Mouse (Mus musculus) hindbrain, embryonic 11.5 days (tissue): ENCODE measurements around the gene Snta1. TPM values are rescaled to one million over a fixed set of nuclear protein-coding genes. Genes with fewer than 3 reads are reported as not detected.

Experiments
- ATAC-seq: fragments of 200-750 bp; cut with Nextera tagmentation; 2 replicates; pipeline ENCODE4 v1.8.0; 2017; ENCODE audit warnings: mild to moderate bottlenecking, moderate TSS enrichment, moderate library complexity; ENCODE audit not compliant: low FRiP score
- DNase-seq: peaks from one replicate; pipeline ENCODE4 v3.0.0-alpha.2; 2015; ENCODE audit warnings: low spot score
- H3K27ac ChIP-seq: fragments of 300-500 bp; sonication (generic); 2 replicates; pipeline ENCODE4 v1.5.1; 2014; ENCODE audit warnings: mild to moderate bottlenecking, low read depth, low read length
- H3K27me3 ChIP-seq: fragments of 300-500 bp; sonication (generic); 2 replicates; pipeline ENCODE4 v1.6.1; 2014; ENCODE audit warnings: mild to moderate bottlenecking, low read length, moderate library complexity, mixed read lengths; ENCODE audit not compliant: control insufficient read depth, insufficient read depth
- H3K36me3 ChIP-seq: fragments of 300-500 bp; sonication (generic); 2 replicates; pipeline ENCODE4 v1.6.1; 2014; ENCODE audit warnings: mild to moderate bottlenecking, low read length, moderate library complexity, mixed read lengths; ENCODE audit not compliant: control insufficient read depth, insufficient read depth
- H3K4me1 ChIP-seq: fragments of 300-500 bp; sonication (generic); replicated peaks from 2 replicates; pipeline ENCODE4 v1.6.1; 2014; ENCODE audit warnings: low read length, mixed read lengths; ENCODE audit not compliant: control insufficient read depth, insufficient read depth
- H3K4me2 ChIP-seq: fragments of 300-500 bp; sonication (generic); replicated peaks from 2 replicates; pipeline ENCODE4 v1.6.1; 2014; ENCODE audit warnings: mild to moderate bottlenecking, low read depth, low read length
- H3K4me3 ChIP-seq: fragments of 300-500 bp; sonication (generic); 2 replicates; pipeline ENCODE4 v1.5.1; 2014; ENCODE audit warnings: low read depth, low read length
- H3K9ac ChIP-seq: fragments of 300-500 bp; sonication (generic); 2 replicates; pipeline ENCODE4 v1.6.1; 2014; ENCODE audit warnings: low read depth, low read length
- H3K9me3 ChIP-seq: fragments of 300-500 bp; sonication (generic); 2 replicates; pipeline ENCODE4 v1.6.1; 2016; ENCODE audit warnings: low read length; ENCODE audit not compliant: control insufficient read depth
- WGBS: fragments of 180-500 bp; shearing (Covaris S2); extraction: QIAGEN DNeasy Blood & Tissue Kit; methylation state at CpG from one replicate; pipeline ENCODE4 v1.1.7; 2014; 5-methylcytosine and 5-hydroxymethylcytosine counted together
- polyA plus RNA-seq: library from polyadenylated mRNA; unstranded; fragments of >200 nt; fragmentation: Nextera tagmentation; extraction: Ambion mirVana; gene quantifications from 2 replicates; pipeline ENCODE4 v1.2.1, GENCODE M21; 2014

Gene Snta1
- polyA plus RNA-seq, 1 experiment from 2014 or later, result 2.1 TPM

GRCm38 (mm10) chr2:154398267-154398666, 9.6 kb downstream of the Snta1 start:
- no peak for ATAC-seq
- H3K9ac ChIP-seq, result no peak overlapping the region
- no peak overlapping the region for H3K4me3 ChIP-seq
- DNase-seq, result no peak
- H3K9me3 ChIP-seq, result no peaks in the 10 kb centered on the region
- H3K4me1 ChIP-seq, result no peaks in the 10 kb centered on the region
- H3K36me3 ChIP-seq, result no peaks in the 10 kb centered on the region
- no peak overlapping the region for H3K27ac ChIP-seq
- 86% methylated on average over 7 of the region's 7 CpGs for WGBS
- no peaks in the 10 kb centered on the region for H3K27me3 ChIP-seq
- H3K4me2 ChIP-seq, result no peak overlapping the region

DNA sequence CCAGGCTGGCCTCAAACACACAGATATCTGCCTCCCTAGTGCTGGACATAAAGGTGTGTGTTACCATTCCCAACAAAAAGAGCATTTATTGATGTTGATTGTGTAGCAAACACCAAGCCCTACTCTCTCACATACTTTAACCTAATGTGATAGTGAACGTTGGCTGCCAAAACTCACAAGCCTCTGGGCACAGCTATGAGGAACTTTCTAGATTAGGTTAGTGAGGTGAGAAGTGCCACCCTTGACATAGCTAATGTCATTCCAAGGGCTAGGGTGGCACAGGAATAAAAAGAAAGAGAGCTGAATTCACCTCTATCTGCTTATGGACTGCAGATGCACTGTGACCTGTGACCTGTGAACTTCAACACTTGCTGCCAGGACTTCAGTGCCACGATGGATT, 11.4 kb downstream of the Snta1 start:
- WGBS, result 91% methylated on average over 2 of the region's 2 CpGs
- Histone ChIP-seq H3K36me3 (no peaks in the 10 kb centered on the region), H3K4me2 (no peak overlapping the region), H3K9me3 (no peaks in the 10 kb centered on the region), H3K27me3 (no peaks in the 10 kb centered on the region), H3K4me3 (no peak overlapping the region), H3K9ac (no peak overlapping the region), H3K27ac (no peak overlapping the region), H3K4me1 (no peaks in the 10 kb centered on the region)
- DNase-seq (no peak), ATAC-seq (no peak)

DNA sequence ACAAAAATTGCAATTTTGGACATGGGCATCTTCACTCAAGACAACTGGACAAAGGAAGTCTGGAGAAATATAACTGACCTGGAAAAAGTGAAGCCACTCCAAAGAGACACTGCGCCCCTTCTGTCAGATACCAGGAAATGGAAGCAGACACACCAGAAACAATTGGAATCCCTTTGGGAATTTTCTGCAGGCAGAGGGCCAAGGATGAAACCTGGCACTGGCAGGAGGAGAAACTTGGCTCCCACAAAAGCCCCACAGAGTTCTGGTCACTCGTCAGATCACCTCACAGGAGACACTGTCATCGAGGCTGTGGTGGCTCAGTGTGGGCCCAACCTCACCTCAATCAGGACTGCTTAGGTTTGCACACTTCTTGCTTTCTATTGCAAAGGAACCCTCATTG, 13.3 kb downstream of the Snta1 start:
- H3K9ac ChIP-seq, result no peak overlapping the region
- H3K27me3 ChIP-seq, result no peaks in the 10 kb centered on the region
- H3K36me3 ChIP-seq, result no peaks in the 10 kb centered on the region
- no peak overlapping the region for H3K4me2 ChIP-seq
- H3K4me3 ChIP-seq, result no peak overlapping the region
- no peak for DNase-seq
- H3K4me1 ChIP-seq, result no peaks in the 10 kb centered on the region
- no peak overlapping the region for H3K27ac ChIP-seq
- WGBS, result 88% methylated on average over 3 of the region's 3 CpGs
- no peaks in the 10 kb centered on the region for H3K9me3 ChIP-seq
- ATAC-seq, result no peak

GRCm38 (mm10) chr2:154390180-154390964, 17.5 kb downstream of the Snta1 start:
- no peak overlapping the region for H3K4me3 ChIP-seq
- no peak overlapping the region for H3K9ac ChIP-seq
- H3K9me3 ChIP-seq, result no peaks in the 10 kb centered on the region
- no peaks in the 10 kb centered on the region for H3K4me1 ChIP-seq
- no peaks in the 10 kb centered on the region for H3K27me3 ChIP-seq
- WGBS, result 86% methylated on average over 11 of the region's 11 CpGs
- H3K27ac ChIP-seq, result no peak overlapping the region
- H3K36me3 ChIP-seq, result no peaks in the 10 kb centered on the region
- no peak overlapping the region for H3K4me2 ChIP-seq
- DNase-seq (no peak), ATAC-seq (no peak)

DNA sequence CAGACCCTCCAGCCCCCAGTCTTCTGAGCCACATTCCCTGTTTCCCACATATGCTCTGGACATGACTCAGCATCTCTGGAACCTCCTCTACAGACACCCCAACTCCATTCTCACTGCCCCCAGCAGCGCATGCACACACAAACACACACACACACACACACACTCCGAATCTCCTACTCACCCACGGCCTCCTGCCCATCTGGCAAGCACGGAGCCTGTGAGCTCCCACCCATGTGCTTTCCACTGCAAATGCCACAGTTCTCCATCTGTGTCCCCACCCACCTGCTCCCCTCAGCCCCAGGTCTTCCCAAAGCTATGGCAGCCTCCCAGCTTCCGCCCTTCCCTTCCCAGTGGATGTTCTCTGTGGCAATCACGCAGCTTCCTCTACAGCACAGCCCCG, 28.8 kb downstream of the Snta1 start:
- Histone ChIP-seq H3K4me2 (no peak overlapping the region), H3K36me3 (no peaks in the 10 kb centered on the region), H3K27me3 (no peaks in the 10 kb centered on the region), H3K27ac (no peak overlapping the region), H3K9me3 (no peaks in the 10 kb centered on the region), H3K9ac (no peak overlapping the region), H3K4me1 (no peaks in the 10 kb centered on the region), H3K4me3 (no peak overlapping the region)
- ATAC-seq (no peak), DNase-seq (no peak)
- WGBS, result 92% methylated on average over 7 of the region's 7 CpGs

DNA sequence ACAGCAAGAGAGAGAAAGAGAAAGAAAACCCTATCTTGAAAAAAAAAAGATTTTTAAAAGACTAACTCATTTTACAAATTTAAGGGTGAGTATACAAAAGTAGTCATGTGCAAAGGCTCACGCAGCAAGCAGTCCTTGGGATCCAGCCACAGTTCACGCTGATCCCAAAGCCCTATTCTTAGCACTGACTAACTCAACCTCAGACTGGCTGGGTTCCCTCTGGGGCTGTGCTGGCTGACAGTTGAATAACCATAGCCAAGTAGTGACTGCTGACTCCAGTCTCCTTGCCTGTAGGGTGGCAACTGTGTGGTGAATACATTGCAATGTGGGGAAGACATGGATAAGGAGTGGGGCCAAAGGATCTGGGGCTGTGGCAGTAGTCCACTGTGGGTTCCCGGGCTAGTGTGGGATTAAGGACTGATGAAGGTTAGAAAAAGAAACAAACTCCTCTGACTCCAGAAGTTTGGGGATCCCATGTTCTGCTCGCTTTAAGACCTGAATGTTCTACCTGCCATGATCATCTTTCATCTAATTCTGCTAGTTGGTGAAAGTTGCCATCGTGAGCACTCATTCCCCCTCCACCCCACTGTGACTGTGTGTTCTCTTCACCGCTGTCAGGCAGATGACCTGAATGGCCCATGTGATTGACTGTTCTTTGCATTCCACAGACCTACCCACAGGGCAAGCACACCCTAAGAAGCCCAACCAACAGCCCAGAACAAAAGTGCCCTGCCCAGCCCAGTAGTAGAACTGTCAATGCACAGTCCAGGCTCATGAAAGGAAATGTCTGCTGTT, 32.9 kb downstream of the Snta1 start:
- no peaks in the 10 kb centered on the region; the same call in 1 of the 2 replicates for H3K4me1 ChIP-seq
- H3K9ac ChIP-seq, result no peak overlapping the region
- ATAC-seq (no peak), DNase-seq (no peak)
- H3K4me2 ChIP-seq, result no peak overlapping the region
- H3K36me3 ChIP-seq, result no peaks in the 10 kb centered on the region
- H3K9me3 ChIP-seq, result no peaks in the 10 kb centered on the region
- H3K27ac ChIP-seq, result no peak overlapping the region
- H3K4me3 ChIP-seq, result no peak overlapping the region
- no peaks in the 10 kb centered on the region for H3K27me3 ChIP-seq
- 77% methylated on average over 6 of the region's 6 CpGs for WGBS

GRCm38 (mm10) chr2:154373961-154374632, 33.8 kb downstream of the Snta1 start:
- Histone ChIP-seq H3K4me3 (no peak overlapping the region), H3K4me1 (no peaks in the 10 kb centered on the region; the same call in 1 of the 2 replicates), H3K9ac (no peak overlapping the region), H3K36me3 (no peaks in the 10 kb centered on the region), H3K9me3 (no peaks in the 10 kb centered on the region), H3K4me2 (no peak overlapping the region), H3K27ac (no peak overlapping the region), H3K27me3 (no peaks in the 10 kb centered on the region)
- 62% methylated on average over 6 of the region's 6 CpGs for WGBS
- DNase-seq (peak; percentile 69), ATAC-seq (no peak)

- peak within 1 kb of the TSS; percentile 86 for H3K4me3 ChIP-seq
- WGBS, result 14% methylated on average over 9 of the region's 9 CpGs
- H3K27me3 ChIP-seq, result no peaks in the 10 kb centered on the region
- peak within 1 kb of the TSS; percentile 67 for H3K4me2 ChIP-seq
- H3K9ac ChIP-seq, result peak within 1 kb of the TSS; percentile 96
- no peaks in the 10 kb centered on the region for H3K36me3 ChIP-seq
- no peaks in the 10 kb centered on the region; the same call in 1 of the 2 replicates for H3K4me1 ChIP-seq
- peak; percentile 43; the same call in 1 of the 2 replicates for ATAC-seq
- peak; percentile 11 for DNase-seq
- peak within 1 kb of the TSS; percentile 67; the same call in 1 of the 2 replicates for H3K27ac ChIP-seq
- H3K9me3 ChIP-seq, result no peaks in the 10 kb centered on the region
These were observed 34.9 kb downstream of the Snta1 start, which contains the start of gene Cdk5rap1 for GRCm38 (mm10) chr2:154372842-154373500. Gene Cdk5rap1 (minus strand): TSS chr2:154373010.
